Mouse (Mus musculus) thymus, adult 2 months (tissue): ENCODE measurements around the gene Rad18. TPM values are rescaled to one million over a fixed set of nuclear protein-coding genes. Genes with fewer than 3 reads are reported as not detected.

Source experiments
- DNase-seq: peaks from one replicate; pipeline ENCODE4 v3.0.0; 2021
- H3K27ac ChIP-seq: fragments of 200-500 bp; 2 replicates; pipeline ENCODE4 v1.5.1; 2012; ENCODE audit warnings: low read length, control low read depth; ENCODE audit not compliant: control insufficient read depth, insufficient read depth
- H3K27me3 ChIP-seq: fragments of 200-500 bp; 2 replicates; pipeline ENCODE4 v1.6.1; 2012; ENCODE audit warnings: mild to moderate bottlenecking, low read length, moderate library complexity, mixed read lengths; ENCODE audit not compliant: control insufficient read depth, insufficient read depth
- H3K36me3 ChIP-seq: fragments of 200-500 bp; 2 replicates; pipeline ENCODE4 v1.6.1; 2012; ENCODE audit warnings: mild to moderate bottlenecking, low read length, moderate library complexity; ENCODE audit not compliant: control insufficient read depth, insufficient read depth
- H3K4me1 ChIP-seq: fragments of 200-500 bp; replicated peaks from 2 replicates; pipeline ENCODE4 v1.6.1; 2012; ENCODE audit warnings: low read length; ENCODE audit not compliant: control insufficient read depth, insufficient read depth
- H3K4me3 ChIP-seq: fragments of 200-500 bp; 2 replicates; pipeline ENCODE4 v1.5.1; 2012; ENCODE audit warnings: mild to moderate bottlenecking, low read length, control low read depth, moderate library complexity; ENCODE audit not compliant: control insufficient read depth, insufficient read depth
- CTCF ChIP-seq: fragments of 200-500 bp; IDR thresholded peaks from 2 replicates; pipeline ENCODE4 v1.5.1; 2012; ENCODE audit warnings: mild to moderate bottlenecking, control low read depth, low read length, moderate library complexity, borderline replicate concordance; ENCODE audit not compliant: control insufficient read depth, poor library complexity, insufficient read depth; ENCODE audit errors: extremely low read depth
- POLR2A ChIP-seq: fragments of 200-500 bp; IDR thresholded peaks from 2 replicates; pipeline ENCODE4 v1.6.1; 2012; ENCODE audit warnings: mild to moderate bottlenecking, low read length, control low read depth, moderate library complexity; ENCODE audit not compliant: control insufficient read depth, poor library complexity, insufficient read depth; ENCODE audit errors: extremely low read depth
- WGBS: fragments of 180-500 bp; shearing (Covaris S2); methylation state at CpG from one replicate; pipeline ENCODE4 v1.1.7; 2018; 5-methylcytosine and 5-hydroxymethylcytosine counted together
- polyA plus RNA-seq: library from polyadenylated mRNA; depleted of rRNA; stranded (reverse); fragments of >200 nt; gene quantifications from 2 replicates; pipeline ENCODE4 v1.2.3, GENCODE M21; 2012

Rad18 gene
- polyA plus RNA-seq, 1 experiment: 6.6 TPM

DNA sequence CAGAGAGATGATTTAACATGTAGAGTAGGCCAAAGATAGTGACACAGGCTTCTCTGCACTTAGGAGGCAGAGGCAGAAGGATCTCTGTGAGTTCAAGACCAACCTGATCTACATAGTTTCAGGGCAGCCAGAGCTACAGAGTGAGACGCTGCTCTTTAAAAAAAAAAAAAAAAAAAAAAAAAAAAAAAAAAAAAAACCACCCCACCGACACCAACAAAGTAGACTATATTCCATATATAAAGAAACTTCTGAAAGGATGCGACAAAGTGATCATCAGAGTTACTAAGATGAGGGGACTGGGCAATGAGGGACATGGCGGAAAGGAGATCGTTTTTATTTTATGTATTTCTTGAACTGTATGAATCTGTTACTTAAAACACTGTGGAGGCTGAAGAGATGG, 2.0 kb downstream of the Rad18 start:
- Histone ChIP-seq H3K4me3 (no peak overlapping the region), H3K4me1 (peaks cover 3% of the 10 kb centered on the region; the same call in 1 of the 2 replicates), H3K36me3 (no peaks in the 10 kb centered on the region; the same call in 1 of the 2 replicates), H3K27ac (no peak overlapping the region), H3K27me3 (no peaks in the 10 kb centered on the region)
- no peak for TF ChIP-seq CTCF
- TF ChIP-seq POLR2A: no peak
- DNase-seq: no peak
- WGBS: 95% methylated on average over 5 of the region's 5 CpGs

- no peaks in the 10 kb centered on the region for H3K27me3 ChIP-seq
- no peaks in the 10 kb centered on the region for H3K4me1 ChIP-seq
- H3K36me3 ChIP-seq: no peaks in the 10 kb centered on the region; the same call in 1 of the 2 replicates
- WGBS: 100% methylated on average over 1 of the region's 1 CpGs
- H3K27ac ChIP-seq: no peak overlapping the region
- no peak for DNase-seq
- no peak overlapping the region for H3K4me3 ChIP-seq
- TF ChIP-seq POLR2A: no peak
Observed at GRCm38 (mm10) chr6:112691523-112691922, 5.0 kb downstream of the Rad18 start.

DNA sequence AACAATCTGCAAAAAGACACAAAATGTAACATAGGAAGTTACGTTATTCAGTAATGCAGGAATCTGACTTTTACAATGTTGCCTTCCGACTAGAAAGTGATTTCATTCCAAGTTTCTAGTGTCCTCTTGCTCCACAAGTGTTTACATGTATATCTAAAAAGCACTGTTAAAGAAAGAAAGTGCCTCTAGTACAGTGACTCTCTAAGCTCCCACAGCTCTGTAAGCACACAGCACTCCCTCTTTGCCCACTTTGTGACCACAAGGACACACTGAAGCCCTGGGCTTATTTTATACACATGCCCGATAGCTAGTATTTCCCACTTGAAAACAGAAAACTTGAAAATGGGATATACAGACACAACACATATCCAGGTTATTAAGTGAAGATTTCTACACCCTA, 8.5 kb downstream of the Rad18 start:
- no peaks in the 10 kb centered on the region for H3K4me1 ChIP-seq
- no peak overlapping the region for H3K27ac ChIP-seq
- H3K4me3 ChIP-seq: no peak overlapping the region
- H3K36me3 ChIP-seq: peaks cover 5% of the 10 kb centered on the region; the same call in 1 of the 2 replicates
- TF ChIP-seq POLR2A: no peak
- TF ChIP-seq CTCF: no peak
- no peak for DNase-seq
- H3K27me3 ChIP-seq: no peaks in the 10 kb centered on the region
- WGBS: 92% methylated on average over 3 of the region's 3 CpGs

- no peaks in the 10 kb centered on the region for H3K4me1 ChIP-seq
- H3K36me3 ChIP-seq: peaks cover 5% of the 10 kb centered on the region
- H3K4me3 ChIP-seq: no peak overlapping the region
- no peaks in the 10 kb centered on the region for H3K27me3 ChIP-seq
- DNase-seq: no peak
- 86% methylated on average over 7 of the region's 7 CpGs for WGBS
- no peak for TF ChIP-seq POLR2A
- no peak for TF ChIP-seq CTCF
- H3K27ac ChIP-seq: no peak overlapping the region
Observed at GRCm38 (mm10) chr6:112686485-112686884, 10.0 kb downstream of the Rad18 start.

DNA sequence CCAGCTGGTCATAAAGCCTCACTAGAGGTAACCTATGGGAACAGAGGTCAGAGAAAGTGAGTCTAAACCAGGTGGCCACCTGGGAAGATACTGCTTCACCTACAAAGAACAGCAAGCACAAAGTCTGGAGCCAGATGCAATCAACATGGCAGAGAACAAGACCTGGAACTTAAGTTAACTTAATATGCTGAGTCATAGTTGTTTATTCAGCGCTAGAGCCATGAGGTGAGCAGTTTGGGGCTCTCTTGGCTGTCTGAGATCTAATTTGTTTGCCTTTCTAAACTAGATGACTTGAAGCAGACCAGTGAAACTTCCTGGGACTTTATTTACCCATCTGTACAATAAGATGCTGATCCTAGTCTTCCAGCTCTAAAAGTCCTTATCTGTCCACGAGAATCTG, 12.4 kb downstream of the Rad18 start:
- no peaks in the 10 kb centered on the region for H3K27me3 ChIP-seq
- no peak overlapping the region for H3K27ac ChIP-seq
- TF ChIP-seq CTCF: no peak
- TF ChIP-seq POLR2A: no peak
- no peaks in the 10 kb centered on the region for H3K4me1 ChIP-seq
- H3K36me3 ChIP-seq: peaks cover 17% of the 10 kb centered on the region
- DNase-seq: no peak
- H3K4me3 ChIP-seq: no peak overlapping the region
- WGBS: 87% methylated on average over 2 of the region's 2 CpGs

- Histone ChIP-seq H3K27ac (no peak overlapping the region), H3K4me1 (no peaks in the 10 kb centered on the region), H3K27me3 (no peaks in the 10 kb centered on the region), H3K36me3 (no peaks in the 10 kb centered on the region; the same call in 1 of the 2 replicates), H3K4me3 (no peak overlapping the region)
- no peak for TF ChIP-seq POLR2A
- no peak for TF ChIP-seq CTCF
- no peak for DNase-seq
- WGBS: 99% methylated on average over 5 of the region's 5 CpGs
Observed at GRCm38 (mm10) chr6:112632071-112632470, 64.4 kb downstream of the Rad18 start.

DNA sequence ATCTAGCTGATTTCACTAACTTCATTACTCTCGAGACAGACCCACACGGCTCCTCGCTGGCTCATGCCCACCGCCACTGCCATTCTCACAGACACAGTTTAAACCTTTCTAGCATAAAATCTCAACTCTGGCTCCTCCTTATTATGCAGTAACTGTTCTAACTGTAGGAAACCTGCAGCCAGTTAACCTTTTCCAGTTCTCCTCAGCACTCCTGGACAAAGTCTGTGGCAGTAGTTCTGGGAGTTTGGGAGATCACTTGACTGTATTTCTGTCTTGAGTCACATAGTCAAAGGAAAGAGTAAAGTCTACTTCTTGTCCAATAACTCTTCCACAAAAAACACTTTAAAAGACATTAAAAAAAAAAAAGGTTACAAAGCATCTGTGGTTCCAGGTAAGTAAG, 66.2 kb downstream of the Rad18 start:
- Histone ChIP-seq H3K27me3 (no peaks in the 10 kb centered on the region), H3K36me3 (no peaks in the 10 kb centered on the region; the same call in 1 of the 2 replicates), H3K4me3 (no peak overlapping the region), H3K4me1 (no peaks in the 10 kb centered on the region), H3K27ac (no peak overlapping the region)
- 98% methylated on average over 4 of the region's 4 CpGs for WGBS
- TF ChIP-seq POLR2A: no peak
- no peak for TF ChIP-seq CTCF
- DNase-seq: no peak
